In genomic region chr2:141672814-141673213, GRCm38 (mm10) we compare ENCODE assay signal across 22 mouse cellular contexts.
DNase-seq lines count a peak whose midpoint lies in the region; ATAC-seq and TF ChIP-seq lines count a peak whose summit lies in the region.
"Had no signal": no experiment of that assay in that cellular context is flagged by ENCODE, and none has a peak within 500 bp of the region (broad histone marks: within the 10 kb centered on the region; RNA-seq: fewer than 3 reads in every experiment).

No protein-coding gene starts in this region.

- no peaks in the 10 kb centered on the region for H3K9me3 ChIP-seq in lung, embryonic 14.5 days (ENCODE audit: low read depth, low read length)
- H3K9me3 ChIP-seq in lung, embryonic 16.5 days (ENCODE audit: control insufficient read depth, low read length): no peaks in the 10 kb centered on the region
- H3K9me3 ChIP-seq in midbrain, embryonic 11.5 days (ENCODE audit: control insufficient read depth, low read length): no peaks in the 10 kb centered on the region
- no peaks in the 10 kb centered on the region for H3K9me3 ChIP-seq in midbrain, embryonic 13.5 days
- H3K9me3 ChIP-seq: embryonic facial prominence, embryonic 13.5 days; embryonic facial prominence, embryonic 15.5 days; forebrain, embryonic 10.5 days; forebrain, embryonic 12.5 days had no signal

- WGBS in lung, embryonic 14.5 days: 39% methylated on average over 3 of the region's 3 CpGs
- 61% methylated on average over 3 of the region's 3 CpGs for WGBS in lung, adult 2 months
- 41% methylated on average over 3 of the region's 3 CpGs for whole genome bisulfite sequencing in lung, embryonic 16.5 days
- 90% methylated on average over 3 of the region's 3 CpGs for WGBS in midbrain, embryonic 11.5 days
- WGBS in midbrain, embryonic 13.5 days: 91% methylated on average over 3 of the region's 3 CpGs

- H3K27ac ChIP-seq in lung, embryonic 14.5 days (ENCODE audit: low read depth): no peak overlapping the region
- H3K27ac ChIP-seq in lung, embryonic 16.5 days (ENCODE audit: low read length): no peak overlapping the region; the same call in 1 of the 2 replicates
- no peak overlapping the region for H3K27ac ChIP-seq in midbrain, embryonic 11.5 days (ENCODE audit: low read depth, low read length)
- no peak overlapping the region for H3K27ac ChIP-seq in midbrain, embryonic 13.5 days
- H3K27ac ChIP-seq: embryonic facial prominence, embryonic 13.5 days; embryonic facial prominence, embryonic 15.5 days; forebrain, embryonic 10.5 days; forebrain, embryonic 12.5 days had no signal

- no peaks in the 10 kb centered on the region for H3K36me3 ChIP-seq in lung, embryonic 14.5 days (ENCODE audit: insufficient read depth)
- H3K36me3 ChIP-seq in lung, embryonic 16.5 days (ENCODE audit: control insufficient read depth, insufficient read depth, low read length): no peaks in the 10 kb centered on the region
- H3K36me3 ChIP-seq in midbrain, embryonic 11.5 days (ENCODE audit: control insufficient read depth, insufficient read depth, low read length): no peaks in the 10 kb centered on the region
- H3K36me3 ChIP-seq in midbrain, embryonic 13.5 days: no peaks in the 10 kb centered on the region
- H3K36me3 ChIP-seq: embryonic facial prominence, embryonic 13.5 days; embryonic facial prominence, embryonic 15.5 days; forebrain, embryonic 10.5 days; forebrain, embryonic 12.5 days had no signal

- peak; percentile 30 for DNase-seq in lung, embryonic 14.5 days
- DNase-seq in lung, adult 2 months: no peak
- DNase-seq in lung, postnatal 25 days (ENCODE audit: low spot score): no peak
- DNase-seq in midbrain, embryonic 11.5 days (ENCODE audit: low spot score, missing footprints): peak; percentile 33
- DNase-seq: adrenal gland, adult 2 months; adrenal gland, postnatal 10 days; adrenal gland, postnatal 25 days; cerebellum, adult 11 months; cerebellum, adult 18-20 months; cerebellum, adult 8-10 months; cerebellum, adult 9-11 months; cerebellum, postnatal 14 days; cerebellum, postnatal 36 days; embryo, embryonic 11 days had no signal

- no peak overlapping the region for H3K4me3 ChIP-seq in lung, embryonic 14.5 days (ENCODE audit: low read depth, low read length)
- no peak overlapping the region for H3K4me3 ChIP-seq in lung, adult 2 months (replicated peaks; ENCODE audit: extremely low read depth, low read depth, low read length)
- no peak overlapping the region for H3K4me3 ChIP-seq in lung, embryonic 16.5 days (ENCODE audit: low read length)
- no peak overlapping the region for H3K4me3 ChIP-seq in midbrain, embryonic 11.5 days (ENCODE audit: low read depth, low read length)
- no peak overlapping the region for H3K4me3 ChIP-seq in midbrain, embryonic 13.5 days (replicated peaks)
- H3K4me3 ChIP-seq: embryonic facial prominence, embryonic 13.5 days; embryonic facial prominence, embryonic 15.5 days; erythroblast, embryonic 14.5 days; forebrain, embryonic 10.5 days; forebrain, embryonic 12.5 days had no signal

- H3K4me1 ChIP-seq in lung, embryonic 14.5 days (ENCODE audit: insufficient read depth): no peaks in the 10 kb centered on the region
- H3K4me1 ChIP-seq in lung, adult 2 months (ENCODE audit: control insufficient read depth, insufficient read depth, low read length): no peaks in the 10 kb centered on the region
- H3K4me1 ChIP-seq in lung, embryonic 16.5 days (replicated peaks; ENCODE audit: control insufficient read depth, insufficient read depth, low read length): no peaks in the 10 kb centered on the region
- no peaks in the 10 kb centered on the region for H3K4me1 ChIP-seq in midbrain, embryonic 11.5 days (ENCODE audit: control insufficient read depth, insufficient read depth, low read length)
- H3K4me1 ChIP-seq in midbrain, embryonic 13.5 days (replicated peaks): no peaks in the 10 kb centered on the region
- H3K4me1 ChIP-seq: embryonic facial prominence, embryonic 13.5 days; embryonic facial prominence, embryonic 15.5 days; forebrain, embryonic 10.5 days; forebrain, embryonic 12.5 days had no signal

- no peak overlapping the region for H3K4me2 ChIP-seq in lung, embryonic 14.5 days
- no peak overlapping the region for H3K4me2 ChIP-seq in lung, embryonic 16.5 days (ENCODE audit: low read depth, low read length)
- no peak overlapping the region for H3K4me2 ChIP-seq in midbrain, embryonic 11.5 days
- no peak overlapping the region for H3K4me2 ChIP-seq in midbrain, embryonic 13.5 days (replicated peaks)
- H3K4me2 ChIP-seq: embryonic facial prominence, embryonic 13.5 days; embryonic facial prominence, embryonic 15.5 days; forebrain, embryonic 12.5 days had no signal

- H3K9ac ChIP-seq in lung, embryonic 14.5 days: no peak overlapping the region
- no peak overlapping the region for H3K9ac ChIP-seq in lung, embryonic 16.5 days (ENCODE audit: low read length)
- no peak overlapping the region for H3K9ac ChIP-seq in midbrain, embryonic 11.5 days (ENCODE audit: low read length)
- H3K9ac ChIP-seq in midbrain, embryonic 13.5 days (replicated peaks): no peak overlapping the region
- H3K9ac ChIP-seq: embryonic facial prominence, embryonic 13.5 days; embryonic facial prominence, embryonic 15.5 days; forebrain, embryonic 12.5 days had no signal

- no peaks in the 10 kb centered on the region for H3K27me3 ChIP-seq in lung, embryonic 14.5 days (ENCODE audit: insufficient read depth, low read length)
- no peaks in the 10 kb centered on the region for H3K27me3 ChIP-seq in lung, embryonic 16.5 days (ENCODE audit: control insufficient read depth, insufficient read depth, low read depth, low read length)
- no peaks in the 10 kb centered on the region for H3K27me3 ChIP-seq in midbrain, embryonic 11.5 days (ENCODE audit: control insufficient read depth, insufficient read depth, low read length)
- no peaks in the 10 kb centered on the region for H3K27me3 ChIP-seq in midbrain, embryonic 13.5 days
- H3K27me3 ChIP-seq: embryonic facial prominence, embryonic 13.5 days; embryonic facial prominence, embryonic 15.5 days; forebrain, embryonic 12.5 days had no signal

- TF ChIP-seq CTCF in lung, embryonic 14.5 days (IDR thresholded peaks at IDR 0.05; ENCODE audit: low read depth): no peak
- TF ChIP-seq CTCF in lung, adult 2 months (IDR thresholded peaks at IDR 0.05; ENCODE audit: insufficient read depth, low read length): no peak

- TF ChIP-seq POLR2A in lung, adult 2 months (IDR thresholded peaks at IDR 0.05; ENCODE audit: borderline replicate concordance, extremely low read depth, low read depth, low read length): no peak

- ATAC-seq in lung, embryonic 14.5 days (ENCODE audit: insufficient read depth): no peak
- peak; percentile 86 for ATAC-seq in lung, embryonic 16.5 days (ENCODE audit: low read depth)
- ATAC-seq in midbrain, embryonic 11.5 days (ENCODE audit: low FRiP score): no peak
- no peak for ATAC-seq in midbrain, embryonic 13.5 days
- ATAC-seq: forebrain, embryonic 14.5 days had no signal

Comparison
In these comparisons a context has a peak if more than half of its experiments do, and no peak if none do; other contexts are left out.
1. DNase-seq: peak in lung, embryonic 14.5 days (single experiment) and midbrain, embryonic 11.5 days (single experiment); none in lung, adult 2 months (single experiment) and lung, postnatal 25 days (single experiment).